Mouse (Mus musculus) forebrain, embryonic 10.5 days (tissue): Measurements from ENCODE around the gene Tcf7l1. TPM values are rescaled to one million over a fixed set of nuclear protein-coding genes. Genes with fewer than 3 reads are reported as not detected.

Experiments
- DNase-seq: peaks from one replicate; pipeline ENCODE4 v3.0.0-alpha.2; 2017; ENCODE audit warnings: low spot score; ENCODE audit errors: extremely low spot score
- H3K27ac ChIP-seq: fragments of 300-500 bp; sonication (generic); 2 replicates; pipeline ENCODE4 v1.5.1; 2016; ENCODE audit warnings: mild to moderate bottlenecking
- H3K27me3 ChIP-seq: fragments of 300-500 bp; sonication (generic); 2 replicates; pipeline ENCODE4 v1.6.1; 2016; ENCODE audit warnings: mild to moderate bottlenecking; ENCODE audit not compliant: poor library complexity, severe bottlenecking
- H3K36me3 ChIP-seq: fragments of 300-500 bp; sonication (generic); replicated peaks from 2 replicates; pipeline ENCODE4 v1.6.1; 2016; ENCODE audit warnings: mild to moderate bottlenecking, moderate library complexity
- H3K4me1 ChIP-seq: fragments of 300-500 bp; sonication (generic); 2 replicates; pipeline ENCODE4 v1.6.1; 2016
- H3K4me3 ChIP-seq: fragments of 300-500 bp; sonication (generic); 2 replicates; pipeline ENCODE4 v1.5.1; 2016; ENCODE audit warnings: mild to moderate bottlenecking, moderate library complexity
- H3K9me3 ChIP-seq: fragments of 300-500 bp; sonication (generic); 2 replicates; pipeline ENCODE4 v1.6.1; 2016; ENCODE audit warnings: mild to moderate bottlenecking, moderate library complexity
- WGBS: fragments of 180-500 bp; shearing (Covaris S2); methylation state at CpG from one replicate; pipeline ENCODE4 v1.1.7; 2016; 5-methylcytosine and 5-hydroxymethylcytosine counted together
- polyA plus RNA-seq: library from polyadenylated mRNA; unstranded; fragments of >200 nt; fragmentation: Nextera tagmentation; extraction: Ambion mirVana; gene quantifications from 2 replicates; pipeline ENCODE4 v1.2.1, GENCODE M21; 2016

Gene Tcf7l1
- polyA plus RNA-seq, 1 experiment from 2014 or later: 33.8 TPM

DNA sequence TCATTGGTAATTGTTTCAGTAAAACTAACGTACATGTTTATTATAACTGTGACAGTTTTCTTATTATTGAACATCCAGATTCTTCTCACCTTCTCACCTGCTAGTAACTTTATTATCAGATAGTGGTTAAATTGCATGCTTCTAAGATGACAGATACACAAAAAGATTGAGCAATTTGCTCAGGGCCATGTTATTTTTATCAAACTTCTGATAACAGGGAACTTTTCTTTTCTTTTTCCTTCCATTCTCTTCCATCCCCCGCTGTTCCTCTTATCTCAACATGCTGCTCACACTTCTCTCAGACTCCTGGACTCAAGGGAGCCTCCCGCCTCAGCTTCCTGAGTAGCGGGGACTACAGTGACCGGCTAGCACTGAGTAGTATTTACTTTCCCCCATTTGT is 168.1 kb downstream of the Tcf7l1 start:
- Histone ChIP-seq H3K4me3 (no peak overlapping the region), H3K9me3 (no peaks in the 10 kb centered on the region), H3K27ac (no peak overlapping the region), H3K36me3 (peaks cover 3% of the 10 kb centered on the region; the same call in 1 of the 2 replicates), H3K27me3 (no peaks in the 10 kb centered on the region), H3K4me1 (peaks cover 10% of the 10 kb centered on the region)
- 87% methylated on average over 5 of the region's 5 CpGs for WGBS
- DNase-seq: no peak

DNA sequence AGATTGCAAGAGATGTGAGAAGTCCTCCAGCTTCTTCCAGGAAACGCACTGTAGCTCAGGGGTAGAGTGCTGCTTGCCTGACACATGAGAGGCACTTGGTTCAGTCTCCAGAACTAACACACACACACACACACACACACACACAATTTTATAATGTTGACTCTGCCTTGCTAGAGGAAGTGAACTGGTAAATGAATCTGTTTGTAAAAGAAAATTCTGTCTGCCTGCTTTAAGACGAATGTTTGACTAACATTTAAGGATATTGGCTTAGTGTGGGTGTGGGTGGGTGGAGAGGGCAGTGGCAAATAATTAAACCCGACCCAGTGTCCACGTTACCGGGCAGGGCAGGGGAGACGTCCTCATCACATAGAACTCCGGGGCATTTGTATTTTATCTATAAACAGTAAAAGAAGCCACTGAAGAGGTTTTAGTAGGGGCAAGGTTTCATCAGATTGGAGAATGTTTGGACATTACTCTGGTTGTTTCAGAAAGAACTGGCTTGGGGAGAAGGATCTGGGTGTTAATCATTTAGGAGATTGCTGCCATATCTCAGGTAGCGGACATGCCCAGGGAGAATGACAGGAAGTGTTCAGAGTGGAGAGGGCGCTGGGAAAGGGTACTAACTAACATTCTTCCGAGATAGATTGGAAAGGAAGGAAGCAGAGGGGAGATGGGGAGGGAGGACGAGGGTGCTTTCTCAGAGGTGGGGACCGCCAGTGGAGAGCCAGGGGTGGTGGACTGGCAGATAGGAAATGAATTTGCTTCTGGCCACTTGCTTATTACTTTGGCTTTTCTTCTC is 169.1 kb downstream of the Tcf7l1 start:
- WGBS: 74% methylated on average over 12 of the region's 12 CpGs
- H3K36me3 ChIP-seq: no peaks in the 10 kb centered on the region
- H3K4me3 ChIP-seq: no peak overlapping the region

DNA sequence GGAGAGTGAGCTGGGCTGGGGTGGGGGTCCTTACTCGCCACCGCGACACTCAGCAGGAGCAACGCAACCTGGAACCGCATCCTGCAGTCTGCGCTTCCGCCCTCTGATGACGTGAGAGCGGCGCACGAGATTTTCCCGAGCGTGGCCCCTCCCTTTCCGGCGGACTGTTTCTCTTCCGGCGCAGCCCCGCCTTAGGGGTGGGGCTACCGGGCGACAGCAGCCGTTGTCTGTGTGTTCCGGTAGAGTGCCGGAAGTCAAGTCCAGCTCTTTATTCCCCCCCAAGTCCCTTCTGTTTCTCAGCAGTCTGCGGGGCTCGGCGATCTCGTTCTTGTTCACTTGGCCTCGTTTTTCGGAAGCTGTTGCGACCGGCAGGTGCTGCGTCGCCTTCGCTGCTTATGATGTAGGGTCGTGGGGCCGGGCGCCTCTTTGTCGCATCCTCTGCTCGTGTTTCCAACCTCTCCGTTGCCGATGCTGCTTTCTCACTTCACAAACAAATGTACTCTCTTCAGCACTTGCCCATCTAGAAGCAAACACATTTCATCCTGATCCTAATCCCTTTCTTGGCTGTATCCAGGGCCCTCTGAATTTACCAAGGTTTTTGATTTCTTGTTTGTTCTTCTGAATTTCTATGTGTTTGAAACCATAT is 172.3 kb downstream of the Tcf7l1 start, which contains the start of gene Tgoln1:
TSS of gene Tgoln1 (minus strand) at position 358 of the 646 bp plus-strand sequence.
- Histone ChIP-seq H3K4me3 (peak within 1 kb of the TSS; percentile 85), H3K27ac (peak within 1 kb of the TSS; percentile 91), H3K27me3 (no peaks in the 10 kb centered on the region), H3K36me3 (peaks cover 21% of the 10 kb centered on the region), H3K4me1 (peaks cover 30% of the 10 kb centered on the region), H3K9me3 (no peaks in the 10 kb centered on the region)
- DNase-seq: peak; percentile 93
- WGBS: under 1% methylated on average over 41 of the region's 41 CpGs

More for the DNA sequence above, 169.1 kb downstream of the Tcf7l1 start:
- no peak for DNase-seq
- peaks cover 20% of the 10 kb centered on the region for H3K4me1 ChIP-seq
- H3K27ac ChIP-seq: no peak overlapping the region
- H3K9me3 ChIP-seq: no peaks in the 10 kb centered on the region
- H3K27me3 ChIP-seq: no peaks in the 10 kb centered on the region

DNA sequence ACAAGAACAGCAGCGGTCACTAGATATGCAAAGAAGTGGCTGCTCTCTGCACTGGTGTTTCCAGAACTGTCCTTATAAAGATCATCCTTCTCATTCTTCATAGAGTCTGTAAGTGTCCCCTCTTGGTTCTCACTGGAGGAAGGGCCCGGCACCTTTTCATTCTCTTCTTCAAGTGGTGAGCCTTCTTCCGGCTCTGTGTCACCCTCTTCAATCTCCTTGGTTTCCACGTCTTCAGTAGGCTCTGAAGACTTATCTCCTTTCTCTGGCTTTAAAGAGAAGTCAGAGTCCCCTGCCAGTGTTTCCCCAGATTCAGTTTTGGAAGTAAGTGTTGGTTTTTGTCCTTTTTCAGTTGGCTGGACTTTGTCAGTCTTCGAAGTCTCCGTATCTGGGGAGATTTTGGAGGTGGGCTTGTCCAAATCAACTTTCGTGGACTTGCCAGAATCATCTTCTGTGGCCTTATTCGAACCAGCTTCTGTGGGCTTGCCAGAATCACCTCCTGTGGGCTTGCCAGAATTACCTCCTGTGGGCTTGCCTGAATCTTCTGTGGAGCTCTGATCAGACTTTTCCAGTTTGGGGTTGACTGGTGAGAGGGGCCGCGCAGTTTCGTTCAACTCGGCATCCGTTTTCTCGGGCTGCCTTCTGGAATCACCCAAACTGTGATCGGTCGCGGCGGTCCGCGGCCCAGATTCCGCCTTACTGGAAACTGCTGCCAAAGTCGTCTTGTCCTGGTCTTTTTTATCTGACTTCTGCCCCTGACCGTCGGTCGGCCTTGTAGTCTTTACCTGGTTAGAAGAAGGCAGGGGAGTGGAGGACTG is 173.3 kb downstream of the Tcf7l1 start:
- no peaks in the 10 kb centered on the region for H3K27me3 ChIP-seq
- 32% methylated on average over 25 of the region's 25 CpGs for WGBS
- no peak for DNase-seq
- peaks cover 31% of the 10 kb centered on the region for H3K36me3 ChIP-seq
- peak overlapping the region; percentile 91 for H3K27ac ChIP-seq
- H3K4me1 ChIP-seq: peaks cover 30% of the 10 kb centered on the region
- no peaks in the 10 kb centered on the region for H3K9me3 ChIP-seq
- peak overlapping the region; percentile 85 for H3K4me3 ChIP-seq

DNA sequence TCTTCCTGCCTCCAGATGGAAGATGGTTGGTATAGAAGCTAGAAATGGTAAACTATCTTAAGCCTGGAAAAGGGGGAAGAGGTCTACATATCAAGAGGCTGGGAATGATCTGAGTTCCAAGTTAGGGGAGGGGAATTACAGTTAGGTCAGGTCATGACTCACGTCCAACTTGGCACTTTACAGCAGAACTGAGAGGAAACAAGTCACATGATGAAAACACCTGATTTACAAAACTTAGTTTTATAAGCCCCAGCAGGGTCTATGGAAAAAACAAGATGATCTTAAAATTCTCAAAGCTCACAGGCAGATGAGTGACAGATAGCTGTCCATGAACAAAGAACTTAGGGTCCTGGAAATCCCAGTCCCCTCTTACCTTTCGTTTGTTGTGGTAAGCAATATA is 173.9 kb downstream of the Tcf7l1 start:
- no peaks in the 10 kb centered on the region for H3K27me3 ChIP-seq
- DNase-seq: no peak
- WGBS: 80% methylated on average over 2 of the region's 2 CpGs
- peaks cover 38% of the 10 kb centered on the region for H3K36me3 ChIP-seq
- peak overlapping the region; percentile 85 for H3K4me3 ChIP-seq
- H3K27ac ChIP-seq: no peak overlapping the region
- H3K9me3 ChIP-seq: no peaks in the 10 kb centered on the region
- peaks cover 30% of the 10 kb centered on the region for H3K4me1 ChIP-seq

DNA sequence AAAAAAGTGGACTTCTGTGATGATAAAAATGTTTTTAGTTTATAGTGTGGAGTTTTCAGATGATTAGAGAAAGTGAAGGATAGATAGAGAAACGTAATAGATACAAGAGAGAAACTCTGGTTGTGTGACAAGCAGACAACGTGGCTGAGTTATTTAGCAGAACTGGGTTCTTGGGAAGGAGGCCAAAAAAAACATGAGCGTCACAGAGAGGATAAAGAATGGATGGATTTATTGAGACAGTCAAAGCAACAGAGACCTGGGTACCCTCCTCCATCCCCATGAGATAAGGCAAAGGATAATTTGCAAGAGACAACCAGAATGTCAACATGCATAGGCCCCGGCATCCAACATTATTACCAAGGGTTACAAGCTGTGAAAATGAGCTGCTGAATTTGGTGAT is 178.8 kb downstream of the Tcf7l1 start:
- peaks cover 76% of the 10 kb centered on the region for H3K36me3 ChIP-seq
- no peak for DNase-seq

DNA sequence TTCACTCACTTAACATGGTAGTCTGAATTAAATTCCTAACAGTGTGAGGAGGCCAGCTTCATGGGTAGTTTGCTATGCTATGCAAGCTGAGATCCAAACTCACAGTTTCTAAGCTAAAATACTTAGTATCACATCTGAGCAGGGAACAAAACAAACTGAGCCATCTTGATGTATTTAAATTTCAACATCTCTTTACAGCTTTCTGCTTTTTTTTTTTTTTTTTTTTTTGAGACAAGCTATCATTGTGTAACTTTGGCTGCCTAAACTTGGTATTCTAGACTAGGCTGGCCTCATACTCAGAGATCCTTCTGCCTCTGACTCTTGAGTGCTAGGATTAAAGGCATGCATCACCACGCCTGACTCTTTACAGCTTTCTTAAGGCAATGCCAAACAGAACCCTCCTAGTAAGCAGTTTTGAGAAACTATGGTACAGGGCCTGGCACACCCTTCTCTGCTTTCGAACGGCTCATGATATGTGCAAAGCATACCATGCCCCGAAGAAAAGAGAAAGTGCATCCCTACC is 180.3 kb downstream of the Tcf7l1 start:
- 89% methylated on average over 4 of the region's 4 CpGs for WGBS
- DNase-seq: no peak
- no peaks in the 10 kb centered on the region for H3K27me3 ChIP-seq
- H3K36me3 ChIP-seq: peaks cover 86% of the 10 kb centered on the region
- no peaks in the 10 kb centered on the region for H3K4me1 ChIP-seq
- no peaks in the 10 kb centered on the region for H3K9me3 ChIP-seq
- H3K27ac ChIP-seq: no peak overlapping the region
- no peak overlapping the region for H3K4me3 ChIP-seq

More for the DNA sequence above, 178.8 kb downstream of the Tcf7l1 start:
- 88% methylated on average over 4 of the region's 4 CpGs for WGBS
- Histone ChIP-seq H3K27ac (no peak overlapping the region), H3K4me1 (peaks cover 13% of the 10 kb centered on the region), H3K4me3 (no peak overlapping the region), H3K9me3 (no peaks in the 10 kb centered on the region), H3K27me3 (no peaks in the 10 kb centered on the region)

DNA sequence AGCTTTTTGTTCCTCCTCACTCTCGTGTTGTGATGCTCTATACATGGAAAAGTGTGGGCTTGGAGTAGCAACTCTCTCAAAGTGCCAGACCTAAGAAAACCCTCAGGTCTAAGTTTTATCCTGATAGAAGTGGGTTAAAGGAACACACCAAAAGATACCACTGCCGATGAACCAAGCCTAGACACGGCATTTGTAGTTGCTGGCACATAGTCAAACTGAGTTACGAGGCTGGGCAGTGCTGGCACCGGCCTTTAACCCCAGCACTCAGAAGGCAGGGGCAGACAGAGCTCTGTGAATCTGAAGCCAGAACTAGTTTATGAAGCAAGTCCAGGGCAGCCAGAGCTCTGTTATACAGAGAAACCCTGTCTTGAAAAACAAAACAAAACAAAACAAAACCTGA is 181.4 kb downstream of the Tcf7l1 start:
- Histone ChIP-seq H3K4me3 (no peak overlapping the region), H3K27me3 (no peaks in the 10 kb centered on the region), H3K4me1 (no peaks in the 10 kb centered on the region), H3K27ac (no peak overlapping the region), H3K36me3 (peaks cover 80% of the 10 kb centered on the region), H3K9me3 (no peaks in the 10 kb centered on the region)
- DNase-seq: no peak
- 93% methylated on average over 5 of the region's 5 CpGs for WGBS

DNA sequence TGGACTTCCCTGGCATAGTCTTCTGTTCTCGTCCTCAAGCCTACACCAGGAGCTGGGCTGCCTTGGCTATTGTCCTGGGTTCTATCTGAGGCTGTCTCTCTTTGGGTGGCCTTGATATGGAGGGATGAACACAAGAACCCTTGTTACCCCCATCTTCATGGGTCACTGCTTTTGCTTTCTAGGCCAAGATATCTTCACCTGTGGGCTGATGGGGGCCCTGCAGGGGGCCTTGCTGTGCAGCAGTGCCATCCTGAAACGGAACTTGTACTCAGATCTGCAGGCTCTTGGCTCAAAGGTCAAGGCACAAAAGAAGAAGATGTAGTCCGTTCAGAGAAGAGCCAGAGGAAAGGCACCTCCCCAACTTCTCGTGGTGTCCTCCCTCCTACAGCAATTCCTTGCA is 182.0 kb downstream of the Tcf7l1 start:
- Histone ChIP-seq H3K27ac (no peak overlapping the region), H3K9me3 (no peaks in the 10 kb centered on the region), H3K27me3 (no peaks in the 10 kb centered on the region), H3K4me3 (no peak overlapping the region), H3K4me1 (no peaks in the 10 kb centered on the region), H3K36me3 (peaks cover 76% of the 10 kb centered on the region)
- WGBS: 88% methylated on average over 4 of the region's 4 CpGs
- no peak for DNase-seq

DNA sequence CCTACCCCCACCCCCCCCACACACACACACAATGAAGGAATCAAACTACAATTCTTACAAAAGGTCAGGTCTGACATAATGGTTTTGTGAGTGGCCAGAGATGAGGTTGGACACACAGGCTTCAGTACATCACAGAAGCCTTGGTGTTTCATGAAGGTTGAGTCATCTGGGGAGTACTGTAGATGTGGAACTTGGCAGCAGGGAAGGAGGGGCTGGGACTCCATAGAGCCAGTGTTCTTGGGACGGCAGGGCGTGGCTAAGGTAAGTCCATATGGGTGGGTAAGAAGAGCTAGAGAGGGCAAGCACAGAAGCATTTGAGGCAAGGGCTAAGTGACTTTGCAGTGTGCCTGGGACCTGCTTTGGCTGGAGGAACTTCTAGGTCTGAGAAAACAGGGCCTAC is 185.0 kb downstream of the Tcf7l1 start:
- peaks cover 49% of the 10 kb centered on the region for H3K36me3 ChIP-seq
- no peaks in the 10 kb centered on the region for H3K9me3 ChIP-seq
- H3K4me3 ChIP-seq: no peak overlapping the region
- no peak for DNase-seq
- no peak overlapping the region for H3K27ac ChIP-seq
- peaks cover 2% of the 10 kb centered on the region for H3K4me1 ChIP-seq
- no peaks in the 10 kb centered on the region for H3K27me3 ChIP-seq
- 88% methylated on average over 2 of the region's 2 CpGs for WGBS

DNA sequence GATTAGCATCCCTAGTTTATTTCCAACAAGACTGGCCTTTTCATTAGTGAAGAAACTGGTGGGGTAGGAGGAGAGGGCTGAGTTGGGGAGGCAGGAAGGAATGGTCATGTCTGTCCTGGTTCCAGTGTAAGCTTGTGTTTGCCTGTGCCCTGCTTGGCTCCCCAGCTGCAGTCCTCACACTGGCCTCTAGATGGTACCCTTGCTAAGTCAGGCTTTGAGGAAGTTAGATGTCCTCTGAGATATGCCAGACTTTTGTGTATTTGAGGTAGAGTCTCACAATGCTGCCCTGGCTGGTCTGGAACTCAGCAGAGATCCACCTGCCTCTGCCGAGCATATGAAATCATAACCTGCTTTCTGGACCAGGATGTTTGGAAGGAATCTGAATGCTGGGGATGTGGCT is 187.3 kb downstream of the Tcf7l1 start:
- Histone ChIP-seq H3K4me3 (no peak overlapping the region), H3K9me3 (no peaks in the 10 kb centered on the region), H3K36me3 (peaks cover 33% of the 10 kb centered on the region), H3K27me3 (no peaks in the 10 kb centered on the region), H3K27ac (no peak overlapping the region), H3K4me1 (peaks cover 23% of the 10 kb centered on the region)
- 67% methylated on average over 1 of the region's 1 CpGs for WGBS
- DNase-seq: peak; percentile 54

DNA sequence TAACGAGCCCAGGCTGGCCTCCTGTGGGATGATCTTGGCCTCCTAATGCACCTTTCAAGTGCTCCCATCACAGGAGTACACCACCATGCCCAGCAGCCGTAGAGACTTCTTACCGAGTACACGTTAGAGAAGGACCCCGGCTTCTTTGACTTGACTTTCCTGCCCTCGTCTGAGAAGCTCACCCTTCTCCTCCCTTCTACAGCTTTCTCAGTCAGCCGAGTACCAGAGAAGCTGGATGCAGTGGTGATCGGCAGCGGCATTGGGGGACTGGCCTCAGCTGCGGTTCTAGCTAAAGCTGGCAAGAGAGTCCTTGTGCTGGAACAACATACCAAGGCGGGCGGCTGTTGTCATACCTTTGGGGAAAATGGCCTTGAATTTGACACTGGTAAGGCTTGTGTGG is 188.3 kb downstream of the Tcf7l1 start:
- H3K4me3 ChIP-seq: no peak overlapping the region
- peaks cover 23% of the 10 kb centered on the region for H3K4me1 ChIP-seq
- peaks cover 23% of the 10 kb centered on the region for H3K36me3 ChIP-seq
- 90% methylated on average over 12 of the region's 12 CpGs for WGBS
- H3K27ac ChIP-seq: no peak overlapping the region
- no peaks in the 10 kb centered on the region for H3K9me3 ChIP-seq
- no peaks in the 10 kb centered on the region for H3K27me3 ChIP-seq
- no peak for DNase-seq
